Mouse (Mus musculus) hindlimb bud, embryonic 11.5 days (tissue): Measurements from ENCODE around the gene Scaper.

Experiments used
- DNase-seq: peaks from one replicate; pipeline ENCODE4 v3.0.0-alpha.2; 2012; ENCODE audit warnings: low read depth, low spot score; ENCODE audit errors: extremely low spot score

The Scaper gene

GRCm38 (mm10) chr9:55608701-55609531 lies 329.0 kb downstream of the Scaper start:
- DNase-seq: peak; percentile 37

- no peak for DNase-seq
Measured at GRCm38 (mm10) chr9:55598594-55598993, 339.3 kb downstream of the Scaper start.

- DNase-seq: no peak
Measured at GRCm38 (mm10) chr9:55586141-55586540, 351.8 kb downstream of the Scaper start.

GRCm38 (mm10) chr9:55581414-55581813 lies 356.5 kb downstream of the Scaper start:
- DNase-seq: no peak

GRCm38 (mm10) chr9:55576571-55576970 lies 361.3 kb downstream of the Scaper start:
- no peak for DNase-seq

- DNase-seq: no peak
Measured at GRCm38 (mm10) chr9:55571071-55571470, 366.8 kb downstream of the Scaper start.

GRCm38 (mm10) chr9:55568466-55569159 lies 369.3 kb downstream of the Scaper start:
- no peak for DNase-seq

GRCm38 (mm10) chr9:55560960-55561359 lies 377.0 kb downstream of the Scaper start:
- DNase-seq: no peak

GRCm38 (mm10) chr9:55554986-55555385 lies 382.9 kb downstream of the Scaper start:
- DNase-seq: no peak

- no peak for DNase-seq
Measured at GRCm38 (mm10) chr9:55549302-55549890, 388.5 kb downstream of the Scaper start.

- DNase-seq: no peak
Measured at GRCm38 (mm10) chr9:55548871-55549270, 389.0 kb downstream of the Scaper start.

GRCm38 (mm10) chr9:55546176-55547010 lies 391.5 kb downstream of the Scaper start:
- no peak for DNase-seq

- DNase-seq: no peak
Measured at GRCm38 (mm10) chr9:55545556-55546175, 392.3 kb downstream of the Scaper start.

- no peak for DNase-seq
Measured at GRCm38 (mm10) chr9:55544861-55545555, 392.9 kb downstream of the Scaper start.

- DNase-seq: no peak
Measured at GRCm38 (mm10) chr9:55543703-55544401, 394.1 kb downstream of the Scaper start.

GRCm38 (mm10) chr9:55543336-55543702 lies 394.6 kb downstream of the Scaper start:
- no peak for DNase-seq

- DNase-seq: no peak
Measured at GRCm38 (mm10) chr9:55542366-55543325, 395.3 kb downstream of the Scaper start.

GRCm38 (mm10) chr9:55541681-55542365 lies 396.1 kb downstream of the Scaper start:
- DNase-seq: no peak
